Mouse (Mus musculus): Measurements from ENCODE around the gene Gpsm1.
"Not testable (repeated sequence)": the region's sequence is repeated elsewhere in the genome, so short reads cannot be mapped to it uniquely, and the experiment has no call there.

Gene Gpsm1

DNA sequence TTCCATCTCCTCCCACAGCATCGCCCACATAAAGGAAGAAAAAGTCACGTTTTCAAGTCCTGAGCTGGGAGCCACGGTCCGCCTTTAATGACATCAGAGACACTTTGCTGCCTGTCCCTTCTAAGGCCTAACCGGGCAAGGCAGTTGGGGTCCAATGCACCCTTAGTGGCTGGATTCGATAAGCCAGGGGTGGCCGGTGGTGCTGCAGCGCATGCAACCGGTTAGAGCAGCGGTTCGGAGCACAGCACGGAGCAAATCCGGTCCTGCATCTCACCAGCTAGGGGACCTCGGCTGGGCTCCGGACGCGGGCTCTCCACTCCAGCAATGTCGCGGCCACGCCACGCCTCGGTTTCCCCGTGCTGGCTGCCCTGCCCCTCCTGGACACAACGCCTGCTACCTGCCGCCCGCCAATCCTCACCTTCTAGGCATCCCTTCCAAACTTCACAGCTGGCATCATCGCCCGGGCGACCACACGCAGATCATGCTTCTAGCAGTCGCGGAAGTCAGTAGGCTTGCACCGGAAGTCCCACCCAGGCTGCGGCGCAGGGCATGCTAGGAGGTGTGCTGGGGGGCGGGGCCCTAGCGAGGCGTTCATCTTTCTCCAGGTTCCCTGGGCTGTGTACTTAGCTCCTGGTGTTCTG is 64.9 kb downstream of the Gpsm1 start, which contains the start of gene Snapc4:
Snapc4 (minus strand) TSS at position 523 of the 641 bp plus-strand sequence.
- DNase-seq: peak; percentile 91

DNA sequence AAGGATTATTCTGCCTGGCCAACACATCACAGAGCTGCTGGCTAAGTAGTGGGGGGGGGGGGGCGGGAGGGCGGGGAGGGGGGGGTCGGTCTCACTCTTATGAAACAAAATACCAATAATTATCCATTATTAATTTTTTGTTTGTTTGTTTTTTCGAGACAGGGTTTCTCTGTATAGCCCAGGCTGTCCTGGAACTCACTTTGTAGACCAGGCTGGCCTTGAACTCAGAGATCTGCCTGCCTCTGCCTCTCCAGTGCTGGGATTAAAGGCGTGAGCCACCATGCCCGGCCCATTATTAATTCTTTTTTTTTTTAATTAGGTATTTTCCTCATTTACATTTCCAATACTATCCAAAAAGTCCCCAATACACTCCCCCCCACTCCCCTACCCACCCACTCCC is 65.6 kb downstream of the Gpsm1 start:
- DNase-seq: not testable (repeated sequence)

DNA sequence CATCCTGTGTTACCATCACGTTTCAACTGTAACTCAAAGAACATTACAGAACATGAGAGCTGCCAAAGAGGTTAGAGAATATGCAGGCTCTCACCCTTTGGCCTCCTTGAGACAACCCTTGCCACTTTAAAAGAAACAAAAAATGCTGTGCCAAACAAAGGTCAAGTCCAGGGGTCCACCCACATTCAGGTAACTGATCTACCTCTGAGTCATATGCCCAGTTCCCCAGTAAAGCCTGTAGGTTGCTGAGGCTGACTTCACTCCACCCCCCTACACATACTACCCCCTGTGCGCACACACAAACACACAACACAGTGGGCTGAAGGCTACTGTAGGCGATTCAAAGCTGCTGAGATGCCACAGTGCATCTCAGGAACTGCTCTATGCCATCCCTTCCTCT is 72.4 kb downstream of the Gpsm1 start:
- DNase-seq: no peak

- DNase-seq: no peak
These were observed 73.4 kb downstream of the Gpsm1 start for GRCm38 (mm10) chr2:26388682-26389153.

DNA sequence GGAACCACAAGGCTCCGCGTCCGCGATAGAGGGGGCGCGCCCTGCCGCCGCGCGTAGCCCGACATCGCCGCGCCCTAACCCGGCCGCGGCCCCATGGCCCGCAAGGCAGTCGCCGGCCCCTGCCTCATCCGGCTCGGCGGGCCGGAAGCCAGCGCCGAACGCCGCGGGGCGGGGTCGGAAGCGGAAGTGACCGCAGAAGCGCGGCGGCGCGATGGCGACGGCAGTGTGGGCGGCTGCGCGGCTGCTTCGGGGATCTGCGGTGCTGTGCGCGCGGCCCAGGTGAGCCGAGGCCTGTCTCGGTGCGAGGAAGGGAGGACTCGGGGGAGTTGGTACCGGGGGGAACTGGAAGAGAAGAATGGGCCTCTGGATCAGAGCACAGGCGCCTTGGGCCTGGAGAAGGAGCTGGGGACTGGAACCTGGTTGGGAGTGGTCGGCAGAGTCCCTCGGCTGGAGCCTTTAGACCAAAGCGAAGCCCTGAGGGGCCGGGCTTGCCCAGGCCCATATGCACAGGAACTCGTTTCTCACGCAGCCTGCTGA is 73.9 kb downstream of the Gpsm1 start, which contains the start of the genes Entr1 and Pmpca:
Entr1 (minus strand) TSS at position 163 of the 537 bp plus-strand sequence.
Pmpca (plus strand) TSS at position 186 of the 537 bp plus-strand sequence.
- peak; percentile 85 for DNase-seq

- no peak for DNase-seq
These were observed 75.6 kb downstream of the Gpsm1 start for GRCm38 (mm10) chr2:26390954-26391353.

DNA sequence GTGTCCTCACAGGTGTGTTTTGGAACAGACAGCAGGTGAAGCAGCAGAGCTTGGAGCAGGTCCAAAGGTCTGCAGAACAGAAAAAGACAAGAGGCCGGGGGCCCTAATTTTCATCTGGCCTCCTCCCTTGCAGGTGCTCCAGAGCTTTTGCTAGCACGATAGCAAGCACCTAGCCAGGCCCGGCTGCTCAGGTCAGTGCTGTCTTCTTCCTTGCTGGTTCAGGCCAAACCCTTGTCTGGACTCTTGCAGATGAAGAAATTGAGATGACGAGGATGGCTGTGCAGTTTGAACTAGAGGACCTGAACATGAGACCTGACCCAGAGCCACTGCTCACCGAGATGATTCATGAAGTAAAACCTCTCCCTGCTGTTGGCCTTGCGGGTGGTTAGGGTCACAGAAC is 76.3 kb downstream of the Gpsm1 start:
- no peak for DNase-seq

Measured in lung, postnatal 36 days (tissue).